Mouse (Mus musculus) myocyte (in vitro differentiated cells): ENCODE results near the gene Synj2. TPM values are rescaled to one million over a fixed set of nuclear protein-coding genes. Genes with fewer than 3 reads are reported as not detected.

ENCODE experiments used
- H3K27me3 ChIP-seq: one replicate; pipeline ENCODE4 v1.6.1; 2011; ENCODE audit not compliant: control insufficient read depth, insufficient read depth, insufficient read length
- H3K36me3 ChIP-seq: one replicate; pipeline ENCODE4 v1.6.1; 2011; ENCODE audit not compliant: control insufficient read depth, insufficient read depth
- H3K4me2 ChIP-seq: one replicate; pipeline ENCODE4 v1.6.1; 2011; ENCODE audit warnings: low read depth, control low read depth
- H3K4me3 ChIP-seq: one replicate; pipeline ENCODE4 v1.5.1; 2011; ENCODE audit warnings: mild to moderate bottlenecking, control low read depth, moderate library complexity
- H3K79me2 ChIP-seq: one replicate; pipeline ENCODE4 v1.6.1; 2011; ENCODE audit not compliant: control insufficient read depth, insufficient read depth
- H3ac ChIP-seq: one replicate; pipeline ENCODE4 v1.6.1; 2011; ENCODE audit not compliant: control insufficient read depth, insufficient read length
- CEBPB ChIP-seq: IDR thresholded peaks from 2 replicates; pipeline ENCODE4 v1.6.1; 2011; ENCODE audit warnings: mild to moderate bottlenecking, moderate library complexity; ENCODE audit not compliant: poor library complexity, insufficient read depth, severe bottlenecking
- E2F4 ChIP-seq: IDR thresholded peaks from one replicate; pipeline ENCODE4 v1.6.1; 2011; ENCODE audit warnings: mild to moderate bottlenecking, control low read depth, moderate library complexity; ENCODE audit not compliant: insufficient read depth
- MAX ChIP-seq: IDR thresholded peaks from one replicate; pipeline ENCODE4 v1.6.1; 2011; ENCODE audit warnings: low read depth, mild to moderate bottlenecking, control low read depth
- MYOD1 ChIP-seq, 3 experiments: IDR thresholded peaks; one replicate each; pipeline ENCODE4 v1.6.1; 2011; ENCODE audit warnings: control low read depth in 2 of 3, low read depth in 2 of 3, mild to moderate bottlenecking in 2 of 3, moderate library complexity in 1 of 3; ENCODE audit not compliant: insufficient read length in 2 of 3, control insufficient read depth in 1 of 3
- MYOG ChIP-seq, 3 experiments: IDR thresholded peaks; one replicate each; pipeline ENCODE4 v1.6.1; 2011; ENCODE audit warnings: control low read depth in 2 of 3, low read depth in 2 of 3, mild to moderate bottlenecking in 2 of 3; ENCODE audit not compliant: insufficient read length in 2 of 3, control insufficient read depth in 1 of 3, insufficient read depth in 1 of 3
- POLR2A ChIP-seq: IDR thresholded peaks from one replicate; pipeline ENCODE4 v1.6.1; 2011; ENCODE audit warnings: low read depth, mild to moderate bottlenecking, control low read depth, moderate library complexity; ENCODE audit not compliant: insufficient read length
- POLR2AphosphoS2 ChIP-seq: IDR thresholded peaks from one replicate; pipeline ENCODE4 v1.6.1; 2011; ENCODE audit warnings: low read depth, control low read depth; ENCODE audit not compliant: insufficient read length
- REST ChIP-seq: IDR thresholded peaks from one replicate; pipeline ENCODE4 v1.6.1; 2011; ENCODE audit warnings: mild to moderate bottlenecking, control low read depth, moderate library complexity; ENCODE audit not compliant: insufficient read depth, insufficient read length
- SRF ChIP-seq: IDR thresholded peaks from one replicate; pipeline ENCODE4 v1.6.1; 2011; ENCODE audit warnings: low read depth; ENCODE audit not compliant: control insufficient read depth, insufficient read length
- TCF12 ChIP-seq: IDR thresholded peaks from one replicate; pipeline ENCODE4 v1.6.1; 2011; ENCODE audit warnings: mild to moderate bottlenecking, control low read depth; ENCODE audit not compliant: poor library complexity, insufficient read depth, severe bottlenecking
- TCF3 ChIP-seq: IDR thresholded peaks from one replicate; pipeline ENCODE4 v1.6.1; 2011; ENCODE audit warnings: low read depth, control low read depth; ENCODE audit not compliant: insufficient read length
- USF1 ChIP-seq: IDR thresholded peaks from one replicate; pipeline ENCODE4 v1.6.1; 2011; ENCODE audit warnings: low read depth, mild to moderate bottlenecking, control low read depth, moderate library complexity
- polyA plus RNA-seq: library from polyadenylated mRNA; unstranded; fragments of >200 nt; fragmentation: generic; extraction: Trizol; gene quantifications from one replicate; pipeline ENCODE4 v1.2.1, GENCODE M21; 2012; ENCODE audit warnings: missing spikeins

The Synj2 gene
- polyA plus RNA-seq, 1 experiment: 32.1 TPM

GRCm38 (mm10) chr17:6013079-6013478, 72.0 kb downstream of the Synj2 start:
- Histone ChIP-seq H3ac (no peak overlapping the region), H3K4me2 (no peak overlapping the region), H3K4me3 (no peak overlapping the region), H3K27me3 (no peaks in the 10 kb centered on the region), H3K79me2 (no peaks in the 10 kb centered on the region), H3K36me3 (peaks cover 49% of the 10 kb centered on the region)
- TF ChIP-seq MAX: no peak
- no peak for TF ChIP-seq TCF3
- TF ChIP-seq CEBPB: no peak
- TF ChIP-seq MYOD1 (IDR thresholded peaks at IDR 0.05; ENCODE audit: control insufficient read depth in 1 of 3, insufficient read length in 2 of 3, low read depth in 2 of 3): no peak
- no peak for TF ChIP-seq POLR2AphosphoS2
- no peak for TF ChIP-seq USF1
- TF ChIP-seq POLR2A: no peak
- TF ChIP-seq E2F4: no peak
- TF ChIP-seq SRF: no peak
- no peak for TF ChIP-seq REST
- TF ChIP-seq TCF12: no peak
- no peak for TF ChIP-seq MYOG (IDR thresholded peaks at IDR 0.05; ENCODE audit: control insufficient read depth in 1 of 3, insufficient read depth in 1 of 3, insufficient read length in 2 of 3, low read depth in 2 of 3)

DNA sequence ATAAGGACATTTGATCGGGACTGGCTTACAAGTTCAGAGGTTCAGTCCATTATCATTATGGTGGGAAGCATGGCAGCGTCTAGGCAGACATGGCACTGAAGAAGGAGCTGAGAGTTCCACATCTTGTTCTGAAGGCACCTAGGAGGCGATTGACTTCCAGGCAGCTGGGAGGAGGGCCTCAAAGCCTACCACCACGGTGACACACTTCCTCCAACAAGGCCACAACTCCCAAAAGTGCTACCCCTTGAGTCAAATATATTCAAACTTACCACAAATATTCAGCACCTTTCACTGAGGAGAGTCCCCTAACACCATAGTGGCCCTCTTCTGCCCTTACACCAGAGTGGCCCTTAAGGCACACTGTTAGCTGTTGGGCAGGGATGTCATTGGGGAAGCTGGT, 73.9 kb downstream of the Synj2 start:
- TF ChIP-seq MYOD1 (IDR thresholded peaks at IDR 0.05; ENCODE audit: control insufficient read depth in 1 of 3, insufficient read length in 2 of 3, low read depth in 2 of 3): no peak
- no peak for TF ChIP-seq TCF3
- no peak for TF ChIP-seq POLR2A
- no peak for TF ChIP-seq MYOG (IDR thresholded peaks at IDR 0.05; ENCODE audit: control insufficient read depth in 1 of 3, insufficient read depth in 1 of 3, insufficient read length in 2 of 3, low read depth in 2 of 3)
- no peak for TF ChIP-seq E2F4
- TF ChIP-seq CEBPB: no peak
- no peaks in the 10 kb centered on the region for H3K27me3 ChIP-seq
- no peaks in the 10 kb centered on the region for H3K79me2 ChIP-seq
- H3K4me2 ChIP-seq: no peak overlapping the region
- peaks cover 33% of the 10 kb centered on the region for H3K36me3 ChIP-seq
- H3K4me3 ChIP-seq: no peak overlapping the region
- H3ac ChIP-seq: no peak overlapping the region

GRCm38 (mm10) chr17:6016213-6016780, 75.2 kb downstream of the Synj2 start:
- no peak for TF ChIP-seq MYOD1 (IDR thresholded peaks at IDR 0.05; ENCODE audit: control insufficient read depth in 1 of 3, insufficient read length in 2 of 3, low read depth in 2 of 3)
- TF ChIP-seq REST: no peak
- no peak for TF ChIP-seq E2F4
- no peak for TF ChIP-seq TCF12
- TF ChIP-seq CEBPB: no peak
- no peak for TF ChIP-seq MAX
- TF ChIP-seq POLR2AphosphoS2: no peak
- no peak for TF ChIP-seq USF1
- no peak for TF ChIP-seq MYOG (IDR thresholded peaks at IDR 0.05; ENCODE audit: control insufficient read depth in 1 of 3, insufficient read depth in 1 of 3, insufficient read length in 2 of 3, low read depth in 2 of 3)
- TF ChIP-seq SRF: no peak
- no peak for TF ChIP-seq TCF3
- no peak for TF ChIP-seq POLR2A
- Histone ChIP-seq H3K79me2 (no peaks in the 10 kb centered on the region), H3K36me3 (peaks cover 23% of the 10 kb centered on the region), H3ac (no peak overlapping the region), H3K4me3 (no peak overlapping the region), H3K4me2 (no peak overlapping the region), H3K27me3 (no peaks in the 10 kb centered on the region)

DNA sequence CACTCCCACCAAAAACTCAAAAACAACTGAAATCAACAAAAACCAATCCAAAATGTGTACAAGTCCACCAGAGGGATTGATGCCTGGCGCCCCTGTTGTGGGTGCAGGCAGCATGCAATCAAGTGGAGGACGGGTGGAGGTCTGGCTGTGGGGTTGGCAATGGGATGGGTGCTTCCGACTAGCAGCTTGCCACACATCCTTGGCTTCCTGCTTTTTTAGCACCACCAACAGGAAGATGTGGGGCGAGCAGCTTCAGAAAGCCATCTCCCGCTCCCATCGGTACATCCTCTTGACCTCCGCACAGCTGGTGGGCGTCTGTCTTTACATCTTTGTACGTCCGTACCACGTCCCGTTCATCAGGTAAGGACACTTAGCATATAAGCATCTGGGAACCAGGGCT, 76.2 kb downstream of the Synj2 start:
- no peak overlapping the region for H3K4me2 ChIP-seq
- TF ChIP-seq SRF (no peak), POLR2A (no peak), TCF12 (no peak), REST (no peak), POLR2AphosphoS2 (no peak), USF1 (no peak), TCF3 (no peak), CEBPB (no peak), MYOG (IDR thresholded peaks at IDR 0.05; ENCODE audit: control insufficient read depth in 1 of 3, insufficient read depth in 1 of 3, insufficient read length in 2 of 3, low read depth in 2 of 3) (no peak), MAX (no peak), MYOD1 (IDR thresholded peaks at IDR 0.05; ENCODE audit: control insufficient read depth in 1 of 3, insufficient read length in 2 of 3, low read depth in 2 of 3) (no peak), E2F4 (no peak)
- no peaks in the 10 kb centered on the region for H3K79me2 ChIP-seq
- H3K27me3 ChIP-seq: no peaks in the 10 kb centered on the region
- H3K36me3 ChIP-seq: peaks cover 31% of the 10 kb centered on the region
- H3K4me3 ChIP-seq: no peak overlapping the region
- H3ac ChIP-seq: no peak overlapping the region
